Mouse (Mus musculus) hindbrain, embryonic 10.5 days (tissue): ENCODE results near the gene Scamp5. TPM values are rescaled to one million over a fixed set of nuclear protein-coding genes. Genes with fewer than 3 reads are reported as not detected.

Experiments
- DNase-seq: peaks from one replicate; pipeline ENCODE4 v3.0.0-alpha.2; 2017; ENCODE audit warnings: low spot score
- H3K27ac ChIP-seq: fragments of 300-500 bp; sonication (generic); 2 replicates; pipeline ENCODE4 v1.5.1; 2016; ENCODE audit warnings: mild to moderate bottlenecking, moderate library complexity
- H3K27me3 ChIP-seq: fragments of 300-500 bp; sonication (generic); 2 replicates; pipeline ENCODE4 v1.6.1; 2016; ENCODE audit warnings: mild to moderate bottlenecking; ENCODE audit not compliant: poor library complexity, insufficient read depth, severe bottlenecking
- H3K36me3 ChIP-seq: fragments of 300-500 bp; sonication (generic); 2 replicates; pipeline ENCODE4 v1.6.1; 2016; ENCODE audit warnings: mild to moderate bottlenecking, moderate library complexity
- H3K4me1 ChIP-seq: fragments of 300-500 bp; sonication (generic); replicated peaks from 2 replicates; pipeline ENCODE4 v1.6.1; 2016; ENCODE audit warnings: mild to moderate bottlenecking
- H3K4me3 ChIP-seq: fragments of 300-500 bp; sonication (generic); 2 replicates; pipeline ENCODE4 v1.5.1; 2016; ENCODE audit warnings: mild to moderate bottlenecking, moderate library complexity
- H3K9me3 ChIP-seq: fragments of 300-500 bp; sonication (generic); 2 replicates; pipeline ENCODE4 v1.6.1; 2016; ENCODE audit warnings: mild to moderate bottlenecking, moderate library complexity
- WGBS: fragments of 180-500 bp; shearing (Covaris S2); methylation state at CpG from one replicate; pipeline ENCODE4 v1.1.7; 2016; 5-methylcytosine and 5-hydroxymethylcytosine counted together
- polyA plus RNA-seq: library from polyadenylated mRNA; unstranded; fragments of >200 nt; fragmentation: Nextera tagmentation; extraction: Ambion mirVana; gene quantifications from 2 replicates; pipeline ENCODE4 v1.2.1, GENCODE M21; 2016

The Scamp5 gene
- polyA plus RNA-seq, 1 experiment from 2014 or later: 28.9 TPM

DNA sequence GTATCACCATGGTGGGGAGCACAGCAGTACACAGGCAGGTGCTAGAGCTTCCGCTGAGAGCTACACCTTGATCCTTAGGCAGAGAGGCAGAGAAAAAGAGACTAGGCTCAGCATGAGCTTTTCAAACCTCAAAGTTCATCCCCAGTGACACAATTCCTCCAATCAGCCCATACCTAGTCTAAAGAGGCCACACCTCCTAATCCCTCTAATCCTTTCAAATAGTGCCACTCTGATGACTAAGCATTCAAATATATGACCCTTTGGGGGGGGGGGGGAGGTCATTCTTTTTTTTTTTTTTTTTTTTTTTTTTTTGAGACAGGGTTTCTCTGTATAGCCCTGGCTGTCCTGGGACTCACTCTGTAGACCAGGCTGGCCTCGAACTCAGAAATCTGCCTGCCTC is 69.1 kb downstream of the Scamp5 start:
- Histone ChIP-seq H3K36me3 (no peaks in the 10 kb centered on the region), H3K27me3 (no peaks in the 10 kb centered on the region), H3K4me1 (no peaks in the 10 kb centered on the region), H3K27ac (no peak overlapping the region), H3K4me3 (no peak overlapping the region), H3K9me3 (peaks cover 23% of the 10 kb centered on the region)
- no peak for DNase-seq
- 98% methylated on average over 2 of the region's 2 CpGs for WGBS

GRCm38 (mm10) chr9:57392892-57393291 is 75.0 kb downstream of the Scamp5 start:
- Histone ChIP-seq H3K9me3 (no peaks in the 10 kb centered on the region), H3K27me3 (no peaks in the 10 kb centered on the region), H3K4me3 (no peak overlapping the region), H3K27ac (no peak overlapping the region), H3K36me3 (no peaks in the 10 kb centered on the region), H3K4me1 (no peaks in the 10 kb centered on the region)
- DNase-seq: no peak
- WGBS: 88% methylated on average over 1 of the region's 1 CpGs

Other genes with a start within 250 kb of the Scamp5 start
- gene Trcg1, start 231.5 kb downstream of the Scamp5 start, polyA plus RNA-seq: not detected in 2 replicates
- 9.5 and 10.9 TPM in 2 replicates for gene 1700017B05Rik, start 205.4 kb downstream of the Scamp5 start, polyA plus RNA-seq
- gene Ppcdc, start 27.9 kb downstream of the Scamp5 start, polyA plus RNA-seq: 19.8 and 23.5 TPM in 2 replicates
- gene Rpp25, start 36.0 kb upstream of the Scamp5 start, polyA plus RNA-seq: 2.5 and 9.7 TPM in 2 replicates
- 712 and 781 TPM in 2 replicates for gene Cox5a, start 53.2 kb upstream of the Scamp5 start, polyA plus RNA-seq
- gene Fam219b, start 69.5 kb upstream of the Scamp5 start, polyA plus RNA-seq: 16.1 and 16.3 TPM in 2 replicates
- 61.7 and 74.1 TPM in 2 replicates for gene Mpi, start 84.7 kb upstream of the Scamp5 start, polyA plus RNA-seq
- 50.7 and 59.7 TPM in 2 replicates for gene Scamp2, start 92.9 kb upstream of the Scamp5 start, polyA plus RNA-seq
- gene Ulk3, start 121.4 kb upstream of the Scamp5 start, polyA plus RNA-seq: 14.2 and 14.6 TPM in 2 replicates
- 0.88 and 2.8 TPM in 2 replicates for gene Cplx3, start 138.2 kb upstream of the Scamp5 start, polyA plus RNA-seq
- gene Lman1l, start 152.7 kb upstream of the Scamp5 start, polyA plus RNA-seq: not detected in 2 replicates
- gene Csk, start 185.6 kb upstream of the Scamp5 start, polyA plus RNA-seq: 40.8 and 42.3 TPM in 2 replicates
- not detected in 2 replicates for gene Cyp1a2, start 215.6 kb upstream of the Scamp5 start, polyA plus RNA-seq
- not detected in 2 replicates for gene Cyp1a1, start 219.9 kb upstream of the Scamp5 start, polyA plus RNA-seq
- gene Edc3, start 240.5 kb upstream of the Scamp5 start, polyA plus RNA-seq: 41.0 and 41.1 TPM in 2 replicates